13 mouse cellular contexts compared by ENCODE assay signal in the genomic region with DNA sequence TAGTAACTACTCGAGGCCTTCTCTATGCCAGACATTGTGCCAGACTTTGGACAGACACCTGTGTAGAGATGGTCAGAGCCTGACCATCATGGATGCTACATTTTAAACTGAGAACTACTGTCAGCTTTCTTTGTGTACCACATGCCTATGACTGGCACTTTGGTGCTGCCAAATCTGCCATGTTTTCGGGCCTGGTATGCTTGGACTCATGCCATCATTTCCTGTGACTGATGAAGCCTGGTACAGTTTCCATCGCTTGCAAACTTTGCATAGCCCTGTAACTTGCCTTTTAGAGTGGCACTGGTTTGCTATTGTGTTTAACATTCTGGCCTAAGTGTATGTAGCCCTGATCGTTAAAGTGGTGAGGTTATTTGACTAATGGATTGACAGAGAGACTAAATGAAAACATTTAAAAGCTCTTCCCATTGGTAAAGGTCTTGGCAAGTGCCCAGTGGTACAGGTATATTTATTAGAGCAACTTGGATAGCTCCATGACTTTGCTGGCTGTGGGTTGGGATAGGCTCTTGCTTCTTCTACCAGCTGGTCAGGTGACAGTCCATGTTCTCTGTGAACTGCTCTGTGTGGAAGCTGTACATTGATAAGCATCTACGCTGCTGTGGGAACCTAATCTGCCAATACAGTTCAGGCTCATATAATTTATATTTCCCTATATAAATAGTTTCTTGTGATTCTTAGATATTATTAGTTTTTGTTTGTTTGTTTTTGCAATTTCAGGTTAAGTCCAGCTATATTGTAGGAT. TPM values are rescaled to one million over a fixed set of nuclear protein-coding genes. Genes with fewer than 3 reads are reported as not detected.
DNase-seq lines count a peak whose midpoint lies in the region; TF ChIP-seq lines count a peak whose summit lies in the region.
"Had no signal": no experiment of that assay in that cellular context is flagged by ENCODE, and none has a peak within 500 bp of the region (broad histone marks: within the 10 kb centered on the region; RNA-seq: fewer than 3 reads in every experiment).

No protein-coding gene starts in this region.

- TF ChIP-seq RAD21 in CH12.LX (IDR thresholded peaks at IDR 0.05; ENCODE audit: low read depth, low read length): no peak

- H3K4me2 ChIP-seq in CH12.LX (ENCODE audit: insufficient read depth, low read depth, poor library complexity, severe bottlenecking): no peak overlapping the region
- H3K4me2 ChIP-seq: heart, embryonic 11.5 days; hindbrain, embryonic 12.5 days; lung, embryonic 14.5 days had no signal

- peak overlapping the region; percentile 13 for H3K27ac ChIP-seq in heart, adult 2 months
- no peak overlapping the region for H3K27ac ChIP-seq in CH12.LX (ENCODE audit: insufficient read depth, low read depth)
- H3K27ac ChIP-seq: hindbrain, embryonic 12.5 days had no signal

- no peak for TF ChIP-seq POLR2A in heart, adult 2 months (IDR thresholded peaks at IDR 0.05; ENCODE audit: insufficient read depth, low read depth, low read length)
- no peak for TF ChIP-seq POLR2A in CH12.LX (IDR thresholded peaks at IDR 0.05; ENCODE audit: low read depth, low read length)

- TF ChIP-seq CTCF in heart, adult 2 months (IDR thresholded peaks at IDR 0.05): no peak
- TF ChIP-seq CTCF in CH12.LX (conservative IDR thresholded peaks at IDR 0.05 in 1 of 2, IDR thresholded peaks at IDR 0.05 in 1 of 2; ENCODE audit: low read depth in 2 of 2, low read length in 2 of 2): no peak

- intact Hi-C loops in heart, adult 2 months (cut with DNase I): no loop called here
- intact Hi-C loops in heart, postnatal 36 days (cut with DNase I): no loop called here
- intact Hi-C loops in left cerebral cortex, postnatal 25 days (cut with DNase I): no loop called here

- dilution Hi-C loops in CH12.LX (cut with MboI; ENCODE audit: extremely low pct_ligation_motif_present, extremely low pct_unique_long_range_greater_than_20kb, low sequenced_read_pairs): no loop called here

- no peak for DNase-seq in heart, adult 2 months
- DNase-seq in heart, postnatal 36 days: no peak
- no peak for DNase-seq in CH12.LX (ENCODE audit: extremely low read depth)
- peak; percentile 39 to 48 for DNase-seq in cerebellum, adult 18-20 months
- peak; percentile 37 to 48 for DNase-seq in layer of hippocampus, adult 8-10 months (ENCODE audit: low spot score in 2 of 2)
- no peak for DNase-seq in spleen, adult 12 weeks (ENCODE audit: low spot score)
- no peak for DNase-seq in left cerebral cortex, postnatal 25 days (ENCODE audit: low spot score in 2 of 2)
- DNase-seq: kidney, adult 11 months; lung, embryonic 14.5 days; right cerebral cortex, postnatal 14 days; thymus, postnatal 14 days had no signal

- peaks cover 18% of the 10 kb centered on the region for H3K4me1 ChIP-seq in heart, adult 2 months (ENCODE audit: control insufficient read depth, insufficient read depth, low read length)
- peaks cover 26 to 56% of the 10 kb centered on the region in 2 experiments for H3K4me1 ChIP-seq in CH12.LX (ENCODE audit: control insufficient read depth in 1 of 2, insufficient read depth in 2 of 2)

- in situ Hi-C loops in CH12.LX (cut with MboI; ENCODE audit: low pct_ligation_motif_present, low pct_unique_long_range_greater_than_20kb, low sequenced_read_pairs): no loop called here

- H3K4me3 ChIP-seq in heart, adult 2 months: no peak overlapping the region
- H3K4me3 ChIP-seq in CH12.LX (replicated peaks in 1 of 3; ENCODE audit: low read depth in 2 of 3, low read length in 2 of 3, poor library complexity in 1 of 3): no peak overlapping the region
- H3K4me3 ChIP-seq: hindbrain, embryonic 12.5 days had no signal

- no peak for TF ChIP-seq EP300 in heart, adult 2 months (IDR thresholded peaks at IDR 0.05; ENCODE audit: insufficient read depth, low read depth, low read length)
- TF ChIP-seq EP300 in CH12.LX (IDR thresholded peaks at IDR 0.05; ENCODE audit: low read length): no peak

- 59% methylated on average over 5 of the region's 5 CpGs for WGBS in heart, adult 2 months

- H3K9ac ChIP-seq in heart, adult 2 months (ENCODE audit: low read depth, low read length): no peak overlapping the region
- no peak overlapping the region for H3K9ac ChIP-seq in CH12.LX (ENCODE audit: insufficient read depth, low read depth)
- H3K9ac ChIP-seq: hindbrain, embryonic 12.5 days; lung, embryonic 14.5 days had no signal

- peaks cover 39% of the 10 kb centered on the region for H3K36me3 ChIP-seq in heart, adult 2 months (ENCODE audit: control insufficient read depth, insufficient read depth, low read length)
- peaks cover 0 to 1% of the 10 kb centered on the region in 2 experiments for H3K36me3 ChIP-seq in CH12.LX (replicated peaks in 1 of 2; ENCODE audit: control insufficient read depth in 1 of 2, insufficient read depth in 1 of 2, low read length in 1 of 2)
- H3K36me3 ChIP-seq: hindbrain, embryonic 12.5 days had no signal

- H3K9me3 ChIP-seq in CH12.LX (replicated peaks; ENCODE audit: low read length): no peaks in the 10 kb centered on the region
- H3K9me3 ChIP-seq: hindbrain, embryonic 12.5 days had no signal

- H3K27me3 ChIP-seq in heart, adult 2 months (ENCODE audit: control insufficient read depth, insufficient read depth, low read length): no peaks in the 10 kb centered on the region
- no peaks in the 10 kb centered on the region for H3K27me3 ChIP-seq in CH12.LX (replicated peaks)
- H3K27me3 ChIP-seq: hindbrain, embryonic 12.5 days had no signal

- H3K79me2 ChIP-seq in heart, adult 2 months (replicated peaks; ENCODE audit: control insufficient read depth, insufficient read depth, low read length): peaks cover 7% of the 10 kb centered on the region
- H3K79me2 ChIP-seq in CH12.LX (replicated peaks; ENCODE audit: control insufficient read depth, extremely low read depth, insufficient read depth, poor library complexity, severe bottlenecking): peaks cover 14% of the 10 kb centered on the region; the same call in 1 of the 2 replicates

TF ChIP-seq in CH12.LX, 34 proteins besides CTCF, POLR2A, EP300 and RAD21:
- no peak for TF ChIP-seq CHD2 (IDR thresholded peaks at IDR 0.05; ENCODE audit: low read length)
- no peak for TF ChIP-seq POLR2AphosphoS2 (IDR thresholded peaks at IDR 0.05; ENCODE audit: low read depth, low read length)
- TF ChIP-seq NRF1 (IDR thresholded peaks at IDR 0.05; ENCODE audit: low read depth, low read length): 0 out of 2 replicates have a peak, but pooled peaks have one; percentile 8

RNA-seq across cellular contexts. Expression of a gene that starts 44.5 kb away (rescaled TPM):
- 10 to 100 TPM; 73.6 to 92.6 TPM for total RNA-seq in heart, adult 2 months (2021)
- 86.5 and 172 TPM in 2 replicates for polyA plus RNA-seq in heart, adult 2 months (2012; rRNA removed)
- 100 to 1,000 TPM; 102 to 112 TPM for total RNA-seq in heart, postnatal 36 days (2021)
- not detected in 2 replicates for total RNA-seq in CH12.LX (2012; rRNA removed)
- total RNA-seq in CH12.LX (2014; rRNA removed): not detected in 2 replicates
- not detected in 2 replicates for polyA plus RNA-seq in CH12.LX (2012; ENCODE audit: insufficient read length, low read depth)
- total RNA-seq in layer of hippocampus, adult 8-10 months (2022): 10 to 100 TPM; 32.2 to 56.7 (median 45.5) TPM
- 10 to 100 TPM; 52.1 to 57.5 TPM for total RNA-seq in left cerebral cortex, postnatal 25 days (2021)

Comparison
In these comparisons a context has a peak if more than half of its experiments do, and no peak if none do; other contexts are left out.
1. DNase-seq: peak in cerebellum, adult 18-20 months (2 of 2) and layer of hippocampus, adult 8-10 months (2 of 2); none in heart, adult 2 months (0 of 2), heart, postnatal 36 days (0 of 2), CH12.LX (single experiment), spleen, adult 12 weeks (single experiment) and left cerebral cortex, postnatal 25 days (0 of 2).
2. RNA of a gene that starts 44.5 kb away (total RNA-seq): 102 to 112 TPM in heart, postnatal 36 days, 73.6 to 92.6 TPM in heart, adult 2 months, 52.1 to 57.5 TPM in left cerebral cortex, postnatal 25 days and 32.2 to 56.7 TPM in layer of hippocampus, adult 8-10 months; not detected in CH12.LX; every median in the first group is over 10 times any median in the second.